Mouse (Mus musculus) megakaryocyte, embryonic 14.5 days (primary cell): ENCODE measurements around the gene Hace1. TPM values are rescaled to one million over a fixed set of nuclear protein-coding genes. Genes with fewer than 3 reads are reported as not detected.

Source experiments
- H3K27me3 ChIP-seq: replicated peaks from 2 replicates; pipeline ENCODE3; 2012; ENCODE audit warnings: inconsistent platforms
- H3K36me3 ChIP-seq: replicated peaks from 2 replicates; pipeline ENCODE3; 2012; ENCODE audit warnings: low read length, inconsistent platforms, mixed read lengths
- H3K4me1 ChIP-seq: 2 replicates; pipeline ENCODE4 v1.6.1; 2012; ENCODE audit warnings: inconsistent platforms
- H3K4me3 ChIP-seq: replicated peaks from 2 replicates; pipeline ENCODE3; 2012; ENCODE audit warnings: moderate library complexity, mild to moderate bottlenecking, inconsistent platforms
- H3K9me3 ChIP-seq: 2 replicates; pipeline ENCODE4 v1.6.1; 2012; ENCODE audit warnings: inconsistent platforms
- FLI1 ChIP-seq: IDR thresholded peaks from 2 replicates; pipeline ENCODE4 v1.6.1; 2012; ENCODE audit warnings: low read length, inconsistent platforms, mixed read lengths
- GATA1 ChIP-seq: IDR thresholded peaks from 3 replicates; pipeline ENCODE4 v1.6.1; 2012; ENCODE audit warnings: mixed read lengths, low read length, inconsistent platforms, borderline replicate concordance
- polyA plus RNA-seq: library from polyadenylated mRNA; stranded (reverse); fragments of >175 nt; gene quantifications from 2 replicates; pipeline ENCODE4 v1.2.3, GENCODE M21; 2012; ENCODE audit warnings: low replicate concordance; ENCODE audit not compliant: insufficient read depth

Gene Hace1
- polyA plus RNA-seq, 1 experiment, result 1.8 TPM

GRCm38 (mm10) chr10:45616012-45616411 lies 38.4 kb downstream of the Hace1 start:
- no peak for TF ChIP-seq FLI1
- no peak for TF ChIP-seq GATA1
- Histone ChIP-seq H3K4me1 (peaks cover 62% of the 10 kb centered on the region), H3K27me3 (no peaks in the 10 kb centered on the region), H3K36me3 (peaks cover 65% of the 10 kb centered on the region), H3K4me3 (no peak overlapping the region), H3K9me3 (no peaks in the 10 kb centered on the region)

- Histone ChIP-seq H3K36me3 (peaks cover 67% of the 10 kb centered on the region), H3K4me3 (peak overlapping the region; percentile 72), H3K9me3 (no peaks in the 10 kb centered on the region), H3K4me1 (peaks cover 51% of the 10 kb centered on the region), H3K27me3 (no peaks in the 10 kb centered on the region)
- TF ChIP-seq FLI1, result peak; percentile 55
- no peak for TF ChIP-seq GATA1
These were observed 41.4 kb downstream of the Hace1 start for GRCm38 (mm10) chr10:45619039-45619438.

DNA sequence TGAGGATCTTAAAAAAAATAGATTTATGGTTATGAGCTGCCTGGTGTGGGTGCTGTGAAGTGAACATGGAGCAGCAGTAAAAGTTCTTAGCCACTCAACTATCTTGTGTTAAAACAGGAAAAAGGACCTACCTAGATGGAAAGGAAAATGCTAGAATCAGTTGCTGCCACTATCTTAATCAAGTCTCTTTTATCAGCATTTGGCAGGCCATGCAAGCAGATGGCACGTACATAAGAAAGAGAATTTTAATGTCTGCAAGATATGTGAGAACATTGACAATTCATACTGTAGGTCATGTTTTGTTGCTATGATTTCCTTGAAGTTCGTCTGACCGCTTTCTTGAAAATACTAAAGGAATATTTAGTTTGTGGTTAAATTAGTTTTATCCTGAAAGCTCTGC lies 54.4 kb downstream of the Hace1 start:
- H3K9me3 ChIP-seq, result no peaks in the 10 kb centered on the region
- no peak for TF ChIP-seq GATA1
- no peak for TF ChIP-seq FLI1
- H3K4me3 ChIP-seq, result no peak overlapping the region
- H3K27me3 ChIP-seq, result no peaks in the 10 kb centered on the region
- peaks cover 37% of the 10 kb centered on the region for H3K4me1 ChIP-seq
- H3K36me3 ChIP-seq, result peaks cover 33% of the 10 kb centered on the region

DNA sequence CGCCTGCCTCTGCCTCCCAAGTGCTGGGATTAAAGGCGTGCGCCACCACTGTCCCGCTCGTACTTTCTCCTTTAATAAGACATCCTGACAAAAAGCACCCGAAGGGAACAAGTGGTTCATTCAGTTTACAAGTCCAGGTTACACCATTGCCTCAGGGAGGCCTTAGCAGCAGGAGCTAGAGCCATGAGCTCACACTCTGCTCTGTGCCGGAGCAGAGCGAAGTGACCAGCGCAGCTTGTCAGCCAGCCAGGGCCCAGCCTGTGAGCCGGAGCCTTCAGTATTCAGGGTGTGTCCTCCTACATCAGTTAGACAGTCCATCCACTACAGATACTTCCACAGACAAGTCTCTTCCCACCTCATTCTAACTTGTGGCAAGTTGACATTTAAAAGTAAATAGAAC lies 55.0 kb downstream of the Hace1 start:
- Histone ChIP-seq H3K4me1 (peaks cover 37% of the 10 kb centered on the region), H3K9me3 (no peaks in the 10 kb centered on the region), H3K27me3 (no peaks in the 10 kb centered on the region), H3K36me3 (peaks cover 33% of the 10 kb centered on the region), H3K4me3 (no peak overlapping the region)
- no peak for TF ChIP-seq FLI1
- no peak for TF ChIP-seq GATA1

DNA sequence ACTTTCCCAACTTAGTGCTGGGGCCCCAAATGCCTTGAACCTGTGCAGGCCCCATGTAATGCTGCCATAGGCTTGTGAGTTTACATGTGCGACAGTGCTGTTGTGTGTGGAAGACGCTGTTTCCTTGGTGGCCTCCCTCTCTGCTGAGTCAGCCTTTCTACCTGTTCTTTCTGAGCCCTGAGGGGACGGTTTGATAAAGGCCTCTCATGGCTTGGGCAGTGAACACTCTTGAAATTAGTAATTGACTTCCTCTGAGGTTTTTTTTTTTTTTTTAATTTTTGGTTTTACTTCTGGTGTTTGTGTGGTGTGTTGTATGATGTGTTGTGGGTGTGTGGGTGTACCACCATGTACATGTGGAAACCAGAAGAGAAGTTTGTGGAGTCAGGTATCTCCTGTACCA lies 57.6 kb downstream of the Hace1 start:
- Histone ChIP-seq H3K4me3 (peak overlapping the region; percentile 59), H3K4me1 (peaks cover 41% of the 10 kb centered on the region), H3K36me3 (peaks cover 45% of the 10 kb centered on the region), H3K9me3 (no peaks in the 10 kb centered on the region), H3K27me3 (no peaks in the 10 kb centered on the region)
- TF ChIP-seq FLI1 (no peak), GATA1 (no peak)

DNA sequence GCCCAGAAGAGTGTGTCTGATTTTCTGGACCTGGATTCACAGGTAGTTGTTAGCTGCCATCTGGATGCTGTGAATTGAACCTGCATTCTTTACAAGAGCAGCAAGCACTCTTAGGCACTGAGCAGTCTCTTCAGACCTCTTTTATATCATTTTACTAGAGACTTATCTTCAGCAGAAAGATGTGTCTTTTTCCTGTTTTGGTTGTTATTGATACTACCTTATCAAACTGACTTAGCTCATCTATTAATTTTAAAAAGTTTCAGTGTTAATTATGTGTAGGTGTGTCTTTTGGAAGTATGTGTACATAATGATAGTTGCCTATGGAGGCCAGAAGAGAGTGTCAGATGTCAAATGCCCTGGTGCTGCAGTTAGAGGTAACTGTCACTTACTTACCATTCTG lies 62.1 kb downstream of the Hace1 start:
- Histone ChIP-seq H3K4me1 (peaks cover 20% of the 10 kb centered on the region), H3K4me3 (no peak overlapping the region), H3K9me3 (no peaks in the 10 kb centered on the region), H3K27me3 (no peaks in the 10 kb centered on the region), H3K36me3 (peaks cover 55% of the 10 kb centered on the region)
- TF ChIP-seq FLI1 (no peak), GATA1 (no peak)

GRCm38 (mm10) chr10:45654026-45654425 lies 76.4 kb downstream of the Hace1 start:
- no peaks in the 10 kb centered on the region for H3K27me3 ChIP-seq
- H3K4me3 ChIP-seq, result no peak overlapping the region
- H3K4me1 ChIP-seq, result peaks cover 6% of the 10 kb centered on the region; the same call in 1 of the 2 replicates
- TF ChIP-seq FLI1 (no peak), GATA1 (no peak)
- H3K9me3 ChIP-seq, result no peaks in the 10 kb centered on the region
- peaks cover 75% of the 10 kb centered on the region for H3K36me3 ChIP-seq

GRCm38 (mm10) chr10:45662015-45662414 lies 84.4 kb downstream of the Hace1 start:
- Histone ChIP-seq H3K27me3 (no peaks in the 10 kb centered on the region), H3K4me3 (no peak overlapping the region), H3K4me1 (no peaks in the 10 kb centered on the region), H3K36me3 (peaks cover 57% of the 10 kb centered on the region), H3K9me3 (no peaks in the 10 kb centered on the region)
- TF ChIP-seq GATA1 (no peak), FLI1 (no peak)

GRCm38 (mm10) chr10:45668266-45668665 lies 90.6 kb downstream of the Hace1 start:
- Histone ChIP-seq H3K27me3 (no peaks in the 10 kb centered on the region), H3K4me1 (peaks cover 3% of the 10 kb centered on the region; the same call in 1 of the 2 replicates), H3K9me3 (peaks cover 3% of the 10 kb centered on the region; the same call in 1 of the 2 replicates), H3K36me3 (peaks cover 68% of the 10 kb centered on the region), H3K4me3 (no peak overlapping the region)
- TF ChIP-seq GATA1 (no peak), FLI1 (no peak)

DNA sequence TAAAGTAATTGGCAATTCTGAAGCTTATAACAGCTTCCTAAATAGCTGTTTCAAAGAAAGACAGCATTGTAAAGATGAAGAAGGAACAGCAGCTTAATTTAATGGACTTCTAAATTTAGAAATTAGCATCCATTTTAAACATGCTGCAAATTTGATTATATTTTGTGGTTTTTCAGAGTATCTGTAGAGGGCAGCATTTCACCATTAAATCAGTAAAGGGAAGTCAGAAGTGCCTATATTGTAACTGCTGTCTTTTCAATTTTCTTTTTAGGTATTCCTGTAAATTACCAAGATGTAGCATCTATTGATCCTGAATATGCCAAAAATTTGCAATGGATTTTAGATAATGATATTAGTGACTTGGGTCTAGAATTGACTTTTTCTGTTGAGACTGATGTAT lies 99.2 kb downstream of the Hace1 start:
- no peaks in the 10 kb centered on the region for H3K9me3 ChIP-seq
- TF ChIP-seq GATA1, result no peak
- TF ChIP-seq FLI1, result no peak
- H3K36me3 ChIP-seq, result peaks cover 87% of the 10 kb centered on the region
- H3K4me3 ChIP-seq, result no peak overlapping the region
- H3K4me1 ChIP-seq, result no peaks in the 10 kb centered on the region
- no peaks in the 10 kb centered on the region for H3K27me3 ChIP-seq

GRCm38 (mm10) chr10:45686191-45686590 lies 108.6 kb downstream of the Hace1 start:
- no peaks in the 10 kb centered on the region for H3K27me3 ChIP-seq
- H3K36me3 ChIP-seq, result peaks cover 38% of the 10 kb centered on the region
- no peak overlapping the region for H3K4me3 ChIP-seq
- TF ChIP-seq GATA1 (no peak), FLI1 (no peak)
- no peaks in the 10 kb centered on the region for H3K9me3 ChIP-seq
- H3K4me1 ChIP-seq, result peaks cover 19% of the 10 kb centered on the region
